Mouse (Mus musculus) heart, embryonic 12.5 days (tissue): ENCODE measurements around the gene Gm10778. TPM values are rescaled to one million over a fixed set of nuclear protein-coding genes. Genes with fewer than 3 reads are reported as not detected.

Experiments
- ATAC-seq: fragments of 200-750 bp; cut with Nextera tagmentation; 2 replicates; pipeline ENCODE4 v1.8.0; 2017; ENCODE audit warnings: moderate TSS enrichment, moderate library complexity; ENCODE audit not compliant: insufficient number of reproducible peaks, low FRiP score
- H3K27ac ChIP-seq: fragments of 300-500 bp; sonication (generic); 2 replicates; pipeline ENCODE4 v1.5.1; 2016; ENCODE audit warnings: mild to moderate bottlenecking, moderate library complexity; ENCODE audit not compliant: poor library complexity, severe bottlenecking
- H3K27me3 ChIP-seq: fragments of 300-500 bp; sonication (generic); replicated peaks from 2 replicates; pipeline ENCODE4 v1.6.1; 2016; ENCODE audit warnings: mild to moderate bottlenecking, moderate library complexity
- H3K36me3 ChIP-seq: fragments of 300-500 bp; sonication (generic); 2 replicates; pipeline ENCODE4 v1.6.1; 2016; ENCODE audit warnings: mild to moderate bottlenecking, moderate library complexity
- H3K4me1 ChIP-seq: fragments of 300-500 bp; sonication (generic); replicated peaks from 2 replicates; pipeline ENCODE4 v1.6.1; 2016; ENCODE audit warnings: mild to moderate bottlenecking
- H3K4me2 ChIP-seq: fragments of 300-500 bp; sonication (generic); 2 replicates; pipeline ENCODE4 v1.6.1; 2016; ENCODE audit warnings: mild to moderate bottlenecking, moderate library complexity
- H3K4me3 ChIP-seq: fragments of 300-500 bp; sonication (generic); 2 replicates; pipeline ENCODE4 v1.5.1; 2016; ENCODE audit warnings: mild to moderate bottlenecking
- H3K9ac ChIP-seq: fragments of 300-500 bp; sonication (generic); 2 replicates; pipeline ENCODE4 v1.6.1; 2016; ENCODE audit warnings: mild to moderate bottlenecking, moderate library complexity
- H3K9me3 ChIP-seq: fragments of 300-500 bp; sonication (generic); replicated peaks from 2 replicates; pipeline ENCODE4 v1.6.1; 2016; ENCODE audit warnings: mild to moderate bottlenecking, moderate library complexity
- WGBS: fragments of 180-500 bp; shearing (Covaris S2); methylation state at CpG from one replicate; pipeline ENCODE4 v1.1.7; 2016; 5-methylcytosine and 5-hydroxymethylcytosine counted together
- polyA plus RNA-seq: library from polyadenylated mRNA; unstranded; fragments of >200 nt; fragmentation: Nextera tagmentation; extraction: Ambion mirVana; gene quantifications from 2 replicates; pipeline ENCODE4 v1.2.1, GENCODE M21; 2016

Gene Gm10778
- polyA plus RNA-seq, 1 experiment from 2014 or later, result 3.3 TPM

DNA sequence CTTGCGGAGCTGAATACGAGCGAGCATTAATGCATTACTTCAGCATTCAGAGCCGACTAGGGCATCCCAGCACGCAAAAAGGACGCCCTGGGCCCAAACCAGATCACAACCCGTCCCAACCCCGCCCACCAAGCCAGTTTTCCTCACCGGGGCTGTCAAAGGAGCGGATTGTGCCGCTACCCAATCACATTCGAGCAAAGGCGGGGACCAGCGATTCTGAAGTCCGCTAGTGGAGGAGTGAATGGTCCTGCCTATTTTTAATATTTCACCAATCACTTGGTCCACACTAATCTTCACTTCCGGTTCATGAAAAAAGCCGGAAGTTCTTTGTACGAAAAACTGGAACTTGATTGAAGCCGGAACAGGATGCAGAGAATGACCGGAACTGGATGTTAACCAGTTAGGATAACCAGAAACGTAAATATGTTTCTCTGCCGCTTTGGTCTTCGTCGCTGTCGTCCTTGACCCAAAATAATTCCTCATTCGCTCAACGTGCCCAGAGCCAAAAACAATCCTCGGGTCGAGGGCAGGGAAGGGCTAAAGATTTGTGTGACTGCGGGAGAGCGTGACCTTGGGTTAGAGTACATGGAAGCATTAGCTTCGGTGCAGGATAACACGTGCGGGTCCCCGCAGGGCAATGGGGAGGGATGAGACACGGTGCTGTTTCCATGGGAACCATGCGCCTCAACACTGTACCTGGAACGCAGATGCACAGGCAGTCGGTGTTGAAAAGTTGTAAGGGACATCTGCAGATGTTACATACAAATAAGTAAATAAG, 42.7 kb upstream of the Gm10778 start, which contains the start of gene BC025920:
Gene BC025920, plus strand, starts transcription at position 297 of the 778 bp plus-strand sequence.
- peak within 1 kb of the TSS; percentile 85 for H3K4me2 ChIP-seq
- peak within 1 kb of the TSS; percentile 57 for H3K4me3 ChIP-seq
- H3K9ac ChIP-seq, result peak within 1 kb of the TSS; percentile 66
- no peaks in the 10 kb centered on the region for H3K27me3 ChIP-seq
- 0 out of 2 replicates have a peak, but pooled peaks cover 5% of the 10 kb centered on the region for H3K9me3 ChIP-seq
- ATAC-seq, result peak; percentile 89
- H3K4me1 ChIP-seq, result peaks cover 26% of the 10 kb centered on the region
- peak within 1 kb of the TSS; percentile 96 for H3K27ac ChIP-seq
- H3K36me3 ChIP-seq, result peaks cover 8% of the 10 kb centered on the region
- 2% methylated on average over 39 of the region's 39 CpGs for WGBS

- 81% methylated on average over 1 of the region's 1 CpGs for WGBS
- no peak overlapping the region for H3K4me2 ChIP-seq
- no peak overlapping the region for H3K27ac ChIP-seq
- no peak overlapping the region for H3K4me3 ChIP-seq
- peaks cover 14% of the 10 kb centered on the region for H3K4me1 ChIP-seq
- no peak overlapping the region for H3K9ac ChIP-seq
- ATAC-seq, result no peak
- 0 out of 2 replicates have a peak, but pooled peaks cover 7% of the 10 kb centered on the region for H3K9me3 ChIP-seq
- no peaks in the 10 kb centered on the region for H3K27me3 ChIP-seq
- peaks cover 8% of the 10 kb centered on the region for H3K36me3 ChIP-seq
These were observed 40.6 kb upstream of the Gm10778 start for GRCm38 (mm10) chr10:81608308-81608707.

DNA sequence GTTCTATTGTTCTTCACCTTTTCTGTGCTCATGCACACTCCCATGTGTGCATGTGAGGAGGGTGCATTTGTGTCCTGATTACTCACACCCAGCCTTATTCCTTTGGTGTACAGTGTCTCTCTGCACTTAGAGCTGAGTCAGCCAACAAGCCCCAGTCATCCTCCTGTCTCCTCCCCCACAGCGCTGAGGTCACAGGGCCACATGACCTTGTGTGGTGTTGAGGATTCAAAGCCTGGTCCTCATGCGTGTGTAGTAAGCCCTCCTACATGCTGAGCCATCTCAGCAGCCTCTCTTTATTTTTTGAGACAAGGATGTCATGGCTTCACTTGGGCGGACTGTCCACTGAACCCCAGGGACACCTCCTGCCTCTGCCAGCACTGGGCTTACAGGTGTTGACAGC, 36.1 kb upstream of the Gm10778 start:
- Histone ChIP-seq H3K9ac (no peak overlapping the region), H3K9me3 (0 out of 2 replicates have a peak, but pooled peaks cover 7% of the 10 kb centered on the region), H3K4me2 (no peak overlapping the region), H3K27ac (no peak overlapping the region), H3K27me3 (no peaks in the 10 kb centered on the region), H3K36me3 (peaks cover 8% of the 10 kb centered on the region), H3K4me3 (no peak overlapping the region), H3K4me1 (no peaks in the 10 kb centered on the region)
- 66% methylated on average over 3 of the region's 3 CpGs for WGBS
- no peak for ATAC-seq

DNA sequence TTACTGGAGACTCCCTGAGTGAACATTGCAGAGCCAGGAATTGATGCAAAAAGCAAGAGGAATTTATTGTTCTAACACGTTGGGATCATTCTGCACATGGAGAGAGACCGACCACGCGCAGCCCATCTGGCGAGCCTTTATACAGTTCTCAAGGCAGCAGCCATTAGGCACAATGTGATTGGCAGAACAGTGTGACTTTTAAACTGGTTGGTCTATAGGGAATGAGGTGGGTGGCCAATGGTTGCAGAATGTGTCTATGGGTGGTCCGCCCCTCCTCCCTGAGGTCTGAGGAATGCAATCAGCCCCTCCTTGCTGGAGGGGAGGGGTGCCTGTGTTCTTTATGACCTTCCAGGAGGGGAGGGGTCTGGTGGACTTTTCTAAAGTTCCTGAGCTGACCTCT, 33.4 kb upstream of the Gm10778 start:
- Histone ChIP-seq H3K4me1 (no peaks in the 10 kb centered on the region), H3K27me3 (no peaks in the 10 kb centered on the region), H3K27ac (no peak overlapping the region), H3K9ac (no peak overlapping the region), H3K4me2 (no peak overlapping the region), H3K36me3 (0 out of 2 replicates have a peak, but pooled peaks cover under 1% of the 10 kb centered on the region), H3K4me3 (no peak overlapping the region), H3K9me3 (0 out of 2 replicates have a peak, but pooled peaks cover 10% of the 10 kb centered on the region)
- ATAC-seq, result no peak
- WGBS, result 70% methylated on average over 6 of the region's 6 CpGs

DNA sequence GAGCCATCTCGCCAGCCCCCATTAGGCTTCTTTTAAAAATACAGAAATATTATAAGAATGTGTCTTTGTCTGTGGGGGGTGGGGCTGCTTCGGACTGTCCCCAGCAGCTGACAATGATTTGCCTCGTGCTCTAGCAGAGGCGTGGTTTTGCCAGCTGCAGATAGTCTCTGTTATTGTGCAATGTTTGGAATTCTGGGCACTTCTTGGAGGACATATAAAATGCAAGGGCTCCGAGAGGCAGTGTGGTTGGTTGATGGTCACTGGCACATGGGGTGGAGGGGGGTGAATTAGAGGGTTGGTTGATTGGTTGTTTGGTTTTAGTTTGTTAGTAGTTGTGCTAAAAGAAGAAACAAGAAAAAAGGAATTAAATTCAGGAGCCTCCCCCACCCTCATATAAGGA, 28.9 kb upstream of the Gm10778 start:
- 81% methylated on average over 5 of the region's 5 CpGs for WGBS
- no peak overlapping the region for H3K9ac ChIP-seq
- no peak overlapping the region for H3K27ac ChIP-seq
- H3K4me1 ChIP-seq, result no peaks in the 10 kb centered on the region
- H3K9me3 ChIP-seq, result 0 out of 2 replicates have a peak, but pooled peaks cover 3% of the 10 kb centered on the region
- H3K4me2 ChIP-seq, result no peak overlapping the region
- peaks cover 43% of the 10 kb centered on the region for H3K36me3 ChIP-seq
- H3K27me3 ChIP-seq, result no peaks in the 10 kb centered on the region
- no peak overlapping the region for H3K4me3 ChIP-seq
- ATAC-seq, result no peak

GRCm38 (mm10) chr10:81620786-81621185, 28.1 kb upstream of the Gm10778 start:
- no peaks in the 10 kb centered on the region for H3K27me3 ChIP-seq
- H3K36me3 ChIP-seq, result peaks cover 51% of the 10 kb centered on the region
- no peak for ATAC-seq
- 0 out of 2 replicates have a peak, but pooled peaks cover 3% of the 10 kb centered on the region for H3K9me3 ChIP-seq
- WGBS, result 45% methylated on average over 9 of the region's 9 CpGs
- H3K4me3 ChIP-seq, result no peak overlapping the region
- no peaks in the 10 kb centered on the region for H3K4me1 ChIP-seq
- H3K27ac ChIP-seq, result no peak overlapping the region
- no peak overlapping the region for H3K9ac ChIP-seq
- H3K4me2 ChIP-seq, result no peak overlapping the region

GRCm38 (mm10) chr10:81623441-81623840, 25.4 kb upstream of the Gm10778 start:
- peaks cover 15% of the 10 kb centered on the region for H3K4me1 ChIP-seq
- no peak overlapping the region for H3K4me3 ChIP-seq
- H3K9ac ChIP-seq, result no peak overlapping the region
- 0 out of 2 replicates have a peak, but pooled peaks cover 3% of the 10 kb centered on the region for H3K9me3 ChIP-seq
- 58% methylated on average over 8 of the region's 8 CpGs for WGBS
- H3K4me2 ChIP-seq, result no peak overlapping the region
- peaks cover 52% of the 10 kb centered on the region for H3K36me3 ChIP-seq
- no peak overlapping the region for H3K27ac ChIP-seq
- no peak for ATAC-seq
- no peaks in the 10 kb centered on the region for H3K27me3 ChIP-seq

- peak overlapping the region; percentile 86 for H3K4me2 ChIP-seq
- H3K27me3 ChIP-seq, result no peaks in the 10 kb centered on the region
- peak overlapping the region; percentile 69 for H3K4me3 ChIP-seq
- WGBS, result 86% methylated on average over 22 of the region's 22 CpGs
- H3K4me1 ChIP-seq, result peaks cover 15% of the 10 kb centered on the region
- no peak for ATAC-seq
- H3K36me3 ChIP-seq, result peaks cover 42% of the 10 kb centered on the region
- peak overlapping the region; percentile 75 for H3K9ac ChIP-seq
- H3K27ac ChIP-seq, result peak overlapping the region; percentile 77; the same call in 1 of the 2 replicates
- no peaks in the 10 kb centered on the region for H3K9me3 ChIP-seq
These were observed 22.5 kb upstream of the Gm10778 start for GRCm38 (mm10) chr10:81626101-81626993.

GRCm38 (mm10) chr10:81626994-81627835, 21.6 kb upstream of the Gm10778 start, which contains the start of gene Sirt6:
TSS of gene Sirt6 (minus strand) at chr10:81627797.
- peak within 1 kb of the TSS; percentile 86 for H3K4me2 ChIP-seq
- H3K4me3 ChIP-seq, result peak within 1 kb of the TSS; percentile 69
- WGBS, result 5% methylated on average over 40 of the region's 40 CpGs

DNA sequence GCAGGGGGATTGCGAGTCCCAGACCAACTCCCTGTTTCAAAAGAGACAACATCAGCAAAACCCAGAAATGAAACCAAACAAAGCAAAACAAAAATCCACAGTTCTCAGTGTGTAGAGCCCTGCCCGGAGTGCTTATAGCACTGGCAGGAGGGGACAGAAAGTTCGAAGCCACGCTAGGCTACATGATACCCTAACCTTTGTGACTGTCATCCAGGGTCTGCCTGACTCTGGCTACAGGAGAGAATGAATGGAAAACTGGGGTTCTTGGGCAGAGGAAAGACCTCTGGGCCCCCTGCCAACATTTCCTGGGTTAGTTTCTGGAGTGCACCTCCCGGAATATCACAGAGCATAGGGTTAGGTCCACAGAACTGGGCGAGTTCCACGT, 21.0 kb upstream of the Gm10778 start:
- Histone ChIP-seq H3K9me3 (no peaks in the 10 kb centered on the region), H3K4me1 (peaks cover 15% of the 10 kb centered on the region), H3K4me2 (peak overlapping the region; percentile 86), H3K27ac (peak overlapping the region; percentile 77), H3K36me3 (peaks cover 29% of the 10 kb centered on the region), H3K4me3 (peak overlapping the region; percentile 69), H3K9ac (peak overlapping the region; percentile 54), H3K27me3 (no peaks in the 10 kb centered on the region)
- peak; percentile 27; the same call in 1 of the 2 replicates for ATAC-seq
- 59% methylated on average over 7 of the region's 7 CpGs for WGBS

More at GRCm38 (mm10) chr10:81626994-81627835, 21.6 kb upstream of the Gm10778 start, which contains the start of gene Sirt6:
- Histone ChIP-seq H3K4me1 (peaks cover 15% of the 10 kb centered on the region), H3K9me3 (no peaks in the 10 kb centered on the region), H3K36me3 (peaks cover 35% of the 10 kb centered on the region), H3K9ac (peak within 1 kb of the TSS; percentile 75), H3K27me3 (no peaks in the 10 kb centered on the region), H3K27ac (peak within 1 kb of the TSS; percentile 77)
- peak; percentile 90 for ATAC-seq
